Mouse (Mus musculus): ENCODE data around the gene Prkcz. TPM values are rescaled to one million over a fixed set of nuclear protein-coding genes. Genes with fewer than 3 reads are reported as not detected.

Gene Prkcz
- polyA plus RNA-seq, 1 experiment from 2014 or later: 82.1 TPM

- Histone ChIP-seq H3K27me3 (ENCODE audit: control insufficient read depth, insufficient read depth, low read length) (no peaks in the 10 kb centered on the region), H3K9ac (replicated peaks; ENCODE audit: low read depth, low read length) (peak overlapping the region; percentile 87), H3K4me2 (ENCODE audit: low read depth, low read length) (peak overlapping the region; percentile 49), H3K27ac (ENCODE audit: low read depth, low read length) (peak overlapping the region; percentile 98), H3K36me3 (ENCODE audit: control insufficient read depth, insufficient read depth, low read length) (no peaks in the 10 kb centered on the region), H3K9me3 (ENCODE audit: control insufficient read depth, low read length) (no peaks in the 10 kb centered on the region), H3K4me3 (ENCODE audit: low read depth, low read length) (peak overlapping the region; percentile 42), H3K4me1 (ENCODE audit: control insufficient read depth, insufficient read depth, low read length) (peaks cover 19% of the 10 kb centered on the region)
- no peak; the same call in 1 of the 2 replicates for ATAC-seq (ENCODE audit: low read depth)
- WGBS: 35% methylated on average over 20 of the region's 20 CpGs
Measured at GRCm38 (mm10) chr4:155223594-155224528, 137.3 kb downstream of the Prkcz start.

- Histone ChIP-seq H3K9ac (replicated peaks; ENCODE audit: low read depth, low read length) (peak overlapping the region; percentile 96), H3K36me3 (ENCODE audit: control insufficient read depth, insufficient read depth, low read length) (no peaks in the 10 kb centered on the region), H3K27me3 (ENCODE audit: control insufficient read depth, insufficient read depth, low read length) (no peaks in the 10 kb centered on the region), H3K27ac (ENCODE audit: low read depth, low read length) (peak overlapping the region; percentile 98), H3K9me3 (ENCODE audit: control insufficient read depth, low read length) (no peaks in the 10 kb centered on the region), H3K4me2 (ENCODE audit: low read depth, low read length) (peak overlapping the region; percentile 49), H3K4me1 (ENCODE audit: control insufficient read depth, insufficient read depth, low read length) (peaks cover 28% of the 10 kb centered on the region), H3K4me3 (ENCODE audit: low read depth, low read length) (peak overlapping the region; percentile 83)
- under 1% methylated on average over 64 of the region's 116 CpGs for WGBS
- peak; percentile 99 for ATAC-seq (ENCODE audit: low read depth)
Measured at GRCm38 (mm10) chr4:155222841-155223593, 138.1 kb downstream of the Prkcz start.

GRCm38 (mm10) chr4:155222552-155222840 lies 138.7 kb downstream of the Prkcz start, which contains the start of gene Ski:
Ski (minus strand) TSS chr4:155222592.
- no peak for ATAC-seq (ENCODE audit: low read depth)
- H3K9me3 ChIP-seq (ENCODE audit: control insufficient read depth, low read length): no peaks in the 10 kb centered on the region
- no peaks in the 10 kb centered on the region for H3K36me3 ChIP-seq (ENCODE audit: control insufficient read depth, insufficient read depth, low read length)
- H3K27ac ChIP-seq (ENCODE audit: low read depth, low read length): peak within 1 kb of the TSS; percentile 98
- H3K4me2 ChIP-seq (ENCODE audit: low read depth, low read length): peak within 1 kb of the TSS; percentile 78
- peaks cover 33% of the 10 kb centered on the region for H3K4me1 ChIP-seq (ENCODE audit: control insufficient read depth, insufficient read depth, low read length)
- H3K9ac ChIP-seq (replicated peaks; ENCODE audit: low read depth, low read length): peak within 1 kb of the TSS; percentile 96
- H3K27me3 ChIP-seq (ENCODE audit: control insufficient read depth, insufficient read depth, low read length): no peaks in the 10 kb centered on the region
- H3K4me3 ChIP-seq (ENCODE audit: low read depth, low read length): peak within 1 kb of the TSS; percentile 83
- WGBS: 0% methylated on average over 11 of the region's 63 CpGs

- Histone ChIP-seq H3K27ac (ENCODE audit: low read depth, low read length) (peak overlapping the region; percentile 68), H3K4me2 (ENCODE audit: low read depth, low read length) (peak overlapping the region; percentile 78), H3K27me3 (ENCODE audit: control insufficient read depth, insufficient read depth, low read length) (no peaks in the 10 kb centered on the region), H3K9me3 (ENCODE audit: control insufficient read depth, low read length) (no peaks in the 10 kb centered on the region), H3K4me3 (ENCODE audit: low read depth, low read length) (peak overlapping the region; percentile 83), H3K4me1 (ENCODE audit: control insufficient read depth, insufficient read depth, low read length) (peaks cover 39% of the 10 kb centered on the region), H3K36me3 (ENCODE audit: control insufficient read depth, insufficient read depth, low read length) (no peaks in the 10 kb centered on the region), H3K9ac (replicated peaks; ENCODE audit: low read depth, low read length) (peak overlapping the region; percentile 96)
- under 1% methylated on average over 75 of the region's 93 CpGs for WGBS
- no peak for ATAC-seq (ENCODE audit: low read depth)
Measured at GRCm38 (mm10) chr4:155221599-155222551, 139.3 kb downstream of the Prkcz start.

- WGBS: under 1% methylated on average over 7 of the region's 7 CpGs
- Histone ChIP-seq H3K4me3 (ENCODE audit: low read depth, low read length) (peak overlapping the region; percentile 83), H3K9ac (replicated peaks; ENCODE audit: low read depth, low read length) (peak overlapping the region; percentile 96), H3K27me3 (ENCODE audit: control insufficient read depth, insufficient read depth, low read length) (no peaks in the 10 kb centered on the region), H3K4me2 (ENCODE audit: low read depth, low read length) (peak overlapping the region; percentile 78), H3K4me1 (ENCODE audit: control insufficient read depth, insufficient read depth, low read length) (peaks cover 45% of the 10 kb centered on the region), H3K27ac (ENCODE audit: low read depth, low read length) (peak overlapping the region; percentile 1), H3K36me3 (ENCODE audit: control insufficient read depth, insufficient read depth, low read length) (no peaks in the 10 kb centered on the region), H3K9me3 (ENCODE audit: control insufficient read depth, low read length) (no peaks in the 10 kb centered on the region)
- ATAC-seq (ENCODE audit: low read depth): no peak
Measured at GRCm38 (mm10) chr4:155221106-155221505, 140.1 kb downstream of the Prkcz start.

- peaks cover 52% of the 10 kb centered on the region for H3K4me1 ChIP-seq (ENCODE audit: control insufficient read depth, insufficient read depth, low read length)
- H3K36me3 ChIP-seq (ENCODE audit: control insufficient read depth, insufficient read depth, low read length): no peaks in the 10 kb centered on the region
- no peak for ATAC-seq (ENCODE audit: low read depth)
- 3% methylated on average over 14 of the region's 14 CpGs for WGBS
- H3K4me2 ChIP-seq (ENCODE audit: low read depth, low read length): peak overlapping the region; percentile 78
- peak overlapping the region; percentile 83 for H3K4me3 ChIP-seq (ENCODE audit: low read depth, low read length)
- H3K9me3 ChIP-seq (ENCODE audit: control insufficient read depth, low read length): no peaks in the 10 kb centered on the region
- no peaks in the 10 kb centered on the region for H3K27me3 ChIP-seq (ENCODE audit: control insufficient read depth, insufficient read depth, low read length)
- H3K27ac ChIP-seq (ENCODE audit: low read depth, low read length): peak overlapping the region; percentile 1
- H3K9ac ChIP-seq (replicated peaks; ENCODE audit: low read depth, low read length): peak overlapping the region; percentile 96
Measured at GRCm38 (mm10) chr4:155220213-155221100, 140.7 kb downstream of the Prkcz start.

GRCm38 (mm10) chr4:155219271-155220212 lies 141.6 kb downstream of the Prkcz start:
- 49% methylated on average over 12 of the region's 12 CpGs for WGBS
- H3K27me3 ChIP-seq (ENCODE audit: control insufficient read depth, insufficient read depth, low read length): no peaks in the 10 kb centered on the region
- no peak overlapping the region for H3K27ac ChIP-seq (ENCODE audit: low read depth, low read length)

More at GRCm38 (mm10) chr4:155219271-155220212, 141.6 kb downstream of the Prkcz start:
- H3K4me1 ChIP-seq (ENCODE audit: control insufficient read depth, insufficient read depth, low read length): peaks cover 61% of the 10 kb centered on the region
- H3K4me3 ChIP-seq (ENCODE audit: low read depth, low read length): peak overlapping the region; percentile 83
- peak overlapping the region; percentile 13 for H3K9ac ChIP-seq (replicated peaks; ENCODE audit: low read depth, low read length)
- ATAC-seq (ENCODE audit: low read depth): no peak
- peak overlapping the region; percentile 78 for H3K4me2 ChIP-seq (ENCODE audit: low read depth, low read length)
- no peaks in the 10 kb centered on the region for H3K36me3 ChIP-seq (ENCODE audit: control insufficient read depth, insufficient read depth, low read length)
- no peaks in the 10 kb centered on the region for H3K9me3 ChIP-seq (ENCODE audit: control insufficient read depth, low read length)

Measured in neural tube, embryonic 14.5 days (tissue).